Mouse (Mus musculus) bone marrow macrophage, adult 2 months (primary cell): ENCODE results near the gene Shc2.

Experiments
- CTCF ChIP-seq: IDR thresholded peaks from 2 replicates; pipeline ENCODE4 v1.5.1; 2012; ENCODE audit warnings: low read depth, mild to moderate bottlenecking, low read length, moderate library complexity
- POLR2A ChIP-seq: IDR thresholded peaks from 2 replicates; pipeline ENCODE4 v1.6.1; 2012; ENCODE audit warnings: mild to moderate bottlenecking, low read depth, low read length, borderline replicate concordance

DNA sequence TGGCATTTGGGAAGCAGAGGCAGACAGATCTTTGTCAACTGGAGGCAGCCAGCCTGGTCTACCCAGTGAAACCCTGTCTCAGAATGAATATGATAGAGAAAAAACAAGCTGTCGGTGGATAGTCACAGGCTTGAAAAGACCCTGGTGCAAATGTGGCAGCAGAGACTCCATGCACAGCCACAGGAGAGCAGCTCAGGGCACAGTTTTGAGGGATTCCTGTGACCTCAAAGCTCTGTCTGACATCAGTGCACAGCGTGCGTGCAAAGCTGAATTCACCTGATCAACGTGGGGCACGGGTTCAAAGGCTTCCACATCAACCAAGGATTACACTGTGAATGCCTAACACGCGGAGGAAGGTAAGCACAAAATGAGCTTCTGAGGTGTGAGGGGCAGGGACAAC lies 57.4 kb downstream of the Shc2 start:
- TF ChIP-seq CTCF = no peak
- TF ChIP-seq POLR2A = no peak
